Mouse (Mus musculus): ENCODE measurements around the gene Lrrc4b.

DNA sequence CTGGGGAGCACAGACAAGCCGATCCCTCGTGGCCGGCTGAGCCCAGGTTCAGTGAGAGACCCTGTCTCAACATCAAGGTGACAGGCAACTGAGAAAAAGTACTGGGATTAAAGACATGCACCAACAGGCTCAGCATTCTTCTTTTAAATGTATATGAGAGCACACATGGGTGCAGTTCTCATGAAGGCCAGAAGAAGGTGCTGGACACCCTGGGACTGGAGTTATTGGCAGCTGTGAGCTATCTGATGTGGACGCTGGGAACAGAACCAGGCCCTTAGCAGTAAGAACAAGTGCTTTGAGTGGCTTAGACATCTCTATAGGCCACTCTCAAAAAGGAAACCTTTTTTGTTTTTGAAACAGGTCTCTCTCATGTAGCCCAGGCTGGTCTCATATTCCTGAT lies 17.7 kb upstream of the Lrrc4b start:
- no peak for TF ChIP-seq CTCF (IDR thresholded peaks at IDR 0.05; ENCODE audit: low read depth)
- TF ChIP-seq EP300 (optimal IDR thresholded peaks at IDR 0.05) = no peak
